Mouse (Mus musculus) brain, adult 2 months (tissue): Measurements from ENCODE around the gene Hoxa13.

Experiments
- DNase-seq: peaks from one replicate; pipeline ENCODE4 v3.0.0; 2011; ENCODE audit warnings: low read depth, low spot score

The Hoxa13 gene

DNA sequence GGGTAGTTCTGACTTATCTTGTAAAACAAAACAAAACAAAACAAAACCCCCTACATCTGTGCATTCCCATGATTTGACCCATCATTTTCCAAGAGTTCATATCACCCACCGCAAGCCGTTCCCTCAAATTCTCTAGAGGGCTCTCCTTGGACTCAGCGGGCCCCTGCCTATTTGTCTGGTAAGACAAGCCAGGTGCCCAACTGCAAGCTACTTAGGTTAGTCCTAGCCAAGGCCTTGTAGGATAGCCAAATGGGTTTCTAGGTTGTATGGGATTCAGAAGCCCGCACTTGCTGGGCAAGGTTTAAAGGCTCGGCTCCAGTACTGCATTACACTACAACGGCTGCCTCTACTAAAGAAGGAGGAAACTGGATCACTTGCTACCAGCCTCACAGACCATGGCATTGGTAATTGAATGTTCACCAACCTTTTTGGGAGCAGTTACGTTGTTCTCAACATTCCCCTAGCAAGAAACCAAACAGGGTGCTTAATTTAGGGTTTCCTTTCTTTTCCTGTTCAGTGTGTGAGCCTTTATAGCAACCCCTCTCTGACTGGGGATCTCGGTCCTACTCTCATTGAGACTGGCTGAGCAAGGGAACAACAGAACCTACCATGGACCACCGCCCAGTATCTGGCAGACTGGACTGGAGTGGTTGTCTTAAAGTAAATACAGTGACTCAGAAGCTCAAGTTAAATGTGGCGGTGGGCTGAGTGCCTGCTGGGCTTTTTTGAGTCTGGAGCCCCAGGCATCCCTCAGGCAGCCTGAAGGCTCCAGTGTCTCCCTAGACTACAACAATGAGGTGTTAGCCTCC is 23.1 kb downstream of the Hoxa13 start:
- DNase-seq = no peak

DNA sequence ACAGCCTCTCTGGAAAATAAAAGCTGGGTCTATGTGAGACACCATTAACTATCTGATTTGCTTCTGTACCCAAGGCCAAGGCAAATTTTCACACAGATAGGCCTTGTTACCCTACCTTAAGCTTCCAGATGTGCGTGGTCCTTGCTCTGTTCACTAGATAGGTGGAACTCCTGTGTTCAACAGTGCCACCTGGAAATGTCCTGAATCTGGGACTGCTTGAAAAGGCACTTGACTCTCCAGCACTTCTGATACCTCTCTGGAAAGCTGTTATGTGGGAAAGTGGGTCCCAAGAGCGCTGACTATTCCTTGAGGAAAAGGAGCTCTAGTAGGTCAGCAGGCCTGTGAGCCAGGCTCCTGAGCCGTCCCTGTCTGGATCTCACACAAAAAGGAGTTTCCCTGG is 23.9 kb downstream of the Hoxa13 start:
- DNase-seq = no peak

DNA sequence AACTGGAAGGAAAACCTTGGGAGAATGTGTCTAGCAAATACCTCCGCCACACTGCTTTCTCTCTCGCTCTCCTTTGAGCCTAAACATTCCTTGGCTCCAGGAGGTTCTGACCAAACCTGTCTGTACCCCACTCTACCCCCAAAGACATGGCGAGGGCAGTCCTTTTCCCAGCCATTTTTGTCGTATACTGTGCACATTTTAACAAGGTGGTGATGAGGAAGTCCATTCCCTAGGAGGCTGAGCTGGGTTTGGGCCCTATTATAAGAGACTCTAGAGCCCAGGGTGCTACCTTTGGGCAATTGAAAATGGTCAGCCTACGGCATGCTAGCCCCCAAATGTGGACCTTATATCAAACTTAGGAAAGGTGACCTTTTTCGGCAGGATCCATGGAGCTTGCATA is 24.8 kb downstream of the Hoxa13 start:
- DNase-seq = no peak

DNA sequence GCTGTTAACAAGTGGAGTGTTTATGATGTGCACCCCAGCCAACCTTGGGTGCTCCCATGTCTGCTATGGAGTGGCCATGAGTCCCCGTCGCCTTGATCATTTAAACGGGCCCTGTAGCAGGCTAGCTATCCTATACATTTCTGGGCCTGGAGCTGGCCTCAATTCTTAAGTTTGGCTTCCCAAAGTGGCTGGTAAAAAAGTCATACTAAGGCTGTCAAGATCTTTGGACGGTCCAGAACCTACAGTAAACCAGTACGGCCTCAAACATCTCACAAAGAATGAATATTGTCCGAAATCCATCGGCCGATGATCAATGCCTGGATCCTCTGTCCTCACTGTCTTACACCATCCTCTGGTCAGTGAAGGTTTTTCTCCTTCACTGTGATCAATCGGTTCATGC is 25.4 kb downstream of the Hoxa13 start:
- no peak for DNase-seq

DNA sequence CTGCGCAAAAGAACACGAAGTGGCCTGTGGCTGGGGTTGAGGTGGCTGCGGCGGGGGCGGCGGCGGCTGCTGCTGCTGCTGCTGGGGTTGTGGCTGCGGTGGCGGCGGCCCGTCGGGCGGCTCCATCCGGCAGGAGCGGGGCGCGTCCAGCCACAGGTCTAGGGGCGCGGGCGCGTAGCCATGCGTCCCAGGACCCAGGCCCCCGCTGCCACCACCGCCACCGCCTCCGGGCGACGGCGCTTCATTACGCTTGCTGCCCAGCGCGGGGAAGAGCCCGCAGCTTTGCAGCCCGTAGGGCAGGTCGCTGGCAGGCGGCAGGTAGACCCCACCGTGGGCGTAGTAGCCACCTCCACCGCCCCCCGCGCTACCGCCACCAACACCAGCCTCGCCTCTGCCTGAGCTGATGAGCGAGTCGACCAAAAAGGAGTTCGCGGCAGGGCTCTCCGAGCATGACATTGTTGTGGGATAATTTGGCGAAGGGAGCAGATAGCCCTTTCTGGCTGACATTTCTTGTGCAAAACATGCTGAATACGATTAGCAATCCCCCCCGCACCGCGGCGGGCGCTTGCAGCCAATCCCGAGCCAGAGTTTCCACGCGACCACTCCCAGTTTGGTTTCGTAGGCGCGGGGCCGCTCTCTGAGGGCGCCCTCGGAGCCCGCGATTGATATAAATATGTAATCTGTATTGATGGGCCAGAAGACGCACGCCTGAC is 26.1 kb downstream of the Hoxa13 start:
- no peak for DNase-seq

DNA sequence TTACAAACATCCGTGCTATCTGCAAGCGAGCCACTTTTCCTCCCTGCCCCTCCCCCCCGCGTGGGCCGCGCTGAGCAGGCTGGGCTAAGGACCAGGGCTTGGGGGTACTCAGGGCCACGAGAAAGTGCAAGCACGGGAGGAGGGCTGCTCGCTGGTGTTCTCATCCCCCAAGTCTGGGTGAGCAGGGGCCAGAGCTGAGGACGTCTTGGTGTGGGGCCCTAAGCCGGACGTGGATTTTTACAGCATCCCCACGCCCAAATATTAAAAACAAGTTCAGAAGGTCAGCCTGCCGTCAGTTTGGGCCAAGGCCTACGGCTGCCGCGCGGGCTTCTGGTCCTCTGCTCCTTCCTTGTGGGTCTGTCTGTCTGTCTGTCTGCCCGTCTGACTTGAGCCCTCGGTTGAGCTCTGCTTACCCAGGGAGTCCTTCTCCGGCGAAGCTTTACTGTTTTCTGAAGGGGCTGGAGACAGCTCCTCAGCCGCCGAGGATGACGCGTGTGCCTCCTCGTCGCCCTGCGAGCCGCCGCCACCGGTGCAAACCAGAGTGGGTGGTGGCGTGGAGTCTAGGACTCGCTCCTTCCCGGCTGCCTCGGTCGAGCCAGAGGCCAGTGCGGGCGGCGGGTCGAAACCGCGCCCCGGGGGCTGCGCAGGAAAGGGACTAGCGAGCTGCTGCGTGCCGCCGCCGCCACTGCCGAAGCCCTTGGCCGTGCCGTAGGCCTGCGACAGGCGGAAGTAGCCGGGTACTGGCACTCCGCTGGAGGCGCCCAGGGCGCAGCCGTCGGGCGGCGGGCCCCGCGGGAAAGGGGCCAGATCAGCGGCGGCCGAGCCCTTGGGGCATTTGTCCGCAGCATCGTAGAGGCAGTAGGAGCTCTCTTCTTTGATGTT is 26.9 kb downstream of the Hoxa13 start:
- DNase-seq = no peak

DNA sequence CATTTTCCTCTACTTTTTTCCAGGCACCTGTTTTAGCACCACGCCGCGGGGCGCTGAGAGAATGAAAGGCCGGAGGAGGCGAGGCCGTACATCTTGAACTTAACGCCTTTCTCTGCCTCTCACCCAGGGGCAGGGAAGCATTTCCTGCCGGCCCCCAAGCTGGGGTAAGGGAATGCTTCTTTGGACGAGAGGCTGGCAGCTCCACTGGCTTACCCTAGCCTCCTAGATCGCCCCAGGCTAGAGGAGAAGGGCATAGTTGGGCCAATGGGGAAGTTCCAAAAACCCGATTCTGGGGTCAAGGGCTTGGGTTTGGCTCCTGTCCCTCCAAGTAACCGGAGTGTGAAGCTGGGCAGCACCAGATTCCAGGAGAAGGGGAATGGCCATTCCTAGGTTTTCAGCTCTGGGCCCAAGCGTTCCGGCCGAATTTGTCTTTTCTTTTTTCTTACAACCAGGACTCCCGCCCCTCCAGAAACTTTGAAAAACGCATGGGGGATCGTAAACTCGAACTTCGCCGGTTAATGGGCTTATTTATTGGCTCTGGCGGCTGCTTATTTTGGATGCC is 27.6 kb downstream of the Hoxa13 start:
- no peak for DNase-seq

DNA sequence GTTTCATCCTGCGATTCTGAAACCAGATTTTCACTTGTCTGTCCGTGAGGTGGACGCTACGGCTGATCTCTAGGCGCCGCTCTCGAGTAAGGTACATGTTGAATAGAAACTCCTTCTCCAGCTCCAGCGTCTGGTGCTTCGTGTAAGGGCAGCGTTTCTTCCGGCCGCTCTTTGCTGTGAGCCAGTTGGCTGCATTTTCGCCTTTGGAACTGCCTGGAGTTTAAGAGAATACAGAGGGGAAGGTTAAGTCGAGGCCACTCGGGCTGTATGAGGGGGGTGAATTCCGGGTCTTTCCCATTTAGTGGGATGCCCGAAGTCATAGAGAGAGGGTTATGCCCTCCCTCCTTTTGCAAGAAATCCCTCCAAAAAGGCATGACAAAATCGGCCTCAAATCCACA is 28.1 kb downstream of the Hoxa13 start:
- DNase-seq = no peak

DNA sequence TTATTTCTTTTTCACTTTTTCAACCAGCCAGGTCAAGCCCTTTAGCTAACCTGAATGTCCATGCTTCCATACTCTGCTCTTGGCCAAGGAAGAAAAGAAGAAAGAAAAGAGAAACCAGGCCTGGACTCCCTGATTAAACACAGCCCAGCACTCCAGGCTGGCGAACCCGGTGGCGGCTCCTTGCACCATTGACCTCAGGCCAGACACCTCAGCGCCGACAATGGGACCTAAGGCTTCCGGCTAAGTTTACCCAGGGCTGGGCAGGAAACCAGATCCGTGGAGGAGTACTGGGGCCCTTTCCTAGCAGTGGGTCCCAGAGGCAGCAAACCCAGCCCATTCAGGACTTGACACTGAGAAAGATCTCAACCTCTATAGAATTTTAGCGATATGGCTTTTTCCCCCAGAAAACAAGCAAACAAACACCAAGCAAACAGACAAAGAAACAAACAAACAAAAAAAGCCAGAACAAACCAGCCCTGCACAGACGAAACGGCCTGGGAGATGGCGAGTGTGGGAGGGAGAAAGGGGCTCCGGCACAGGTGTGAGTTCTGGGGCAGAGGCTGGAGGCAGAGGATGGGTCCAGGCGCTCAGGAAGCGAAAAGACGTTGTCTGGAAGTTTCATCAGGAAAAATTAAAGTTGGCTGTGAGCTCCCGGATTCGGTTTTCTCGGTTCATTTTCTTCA is 28.7 kb downstream of the Hoxa13 start:
- DNase-seq = no peak

DNA sequence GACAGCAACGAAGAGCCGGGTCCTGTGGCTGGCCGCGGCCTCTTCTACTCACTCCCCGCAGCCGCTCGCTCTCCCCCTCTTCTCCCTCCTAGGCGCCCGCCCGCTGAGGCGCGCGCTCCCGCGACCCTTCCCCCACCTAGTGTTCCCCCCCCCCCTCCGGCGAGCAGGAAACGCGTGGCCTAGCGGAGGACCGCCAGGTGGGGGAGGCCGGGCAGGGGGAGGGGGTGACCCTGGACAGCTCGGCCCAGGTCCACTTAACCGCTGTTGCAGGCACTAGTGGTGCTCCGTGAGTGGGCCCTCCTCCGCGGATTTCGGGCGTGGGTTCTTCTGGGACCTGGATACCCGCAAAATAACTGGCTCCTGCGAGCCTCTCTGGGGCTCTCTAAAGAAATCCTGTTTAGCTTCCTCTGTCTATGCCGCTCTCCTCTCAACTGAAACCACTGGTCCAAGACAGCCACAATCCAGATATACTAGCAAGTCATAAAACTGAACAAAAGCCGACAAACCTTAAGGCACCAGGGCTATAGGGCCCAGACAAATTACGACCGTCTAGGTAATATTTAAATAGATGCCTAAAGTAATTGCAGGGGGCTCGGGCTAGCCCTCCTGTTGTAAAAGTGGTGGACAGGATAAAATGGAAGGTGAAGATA is 30.0 kb downstream of the Hoxa13 start, which contains the start of gene Hoxa9:
Gene Hoxa9 (minus strand): TSS at position 574 of the 650 bp plus-strand sequence.
- no peak for DNase-seq

DNA sequence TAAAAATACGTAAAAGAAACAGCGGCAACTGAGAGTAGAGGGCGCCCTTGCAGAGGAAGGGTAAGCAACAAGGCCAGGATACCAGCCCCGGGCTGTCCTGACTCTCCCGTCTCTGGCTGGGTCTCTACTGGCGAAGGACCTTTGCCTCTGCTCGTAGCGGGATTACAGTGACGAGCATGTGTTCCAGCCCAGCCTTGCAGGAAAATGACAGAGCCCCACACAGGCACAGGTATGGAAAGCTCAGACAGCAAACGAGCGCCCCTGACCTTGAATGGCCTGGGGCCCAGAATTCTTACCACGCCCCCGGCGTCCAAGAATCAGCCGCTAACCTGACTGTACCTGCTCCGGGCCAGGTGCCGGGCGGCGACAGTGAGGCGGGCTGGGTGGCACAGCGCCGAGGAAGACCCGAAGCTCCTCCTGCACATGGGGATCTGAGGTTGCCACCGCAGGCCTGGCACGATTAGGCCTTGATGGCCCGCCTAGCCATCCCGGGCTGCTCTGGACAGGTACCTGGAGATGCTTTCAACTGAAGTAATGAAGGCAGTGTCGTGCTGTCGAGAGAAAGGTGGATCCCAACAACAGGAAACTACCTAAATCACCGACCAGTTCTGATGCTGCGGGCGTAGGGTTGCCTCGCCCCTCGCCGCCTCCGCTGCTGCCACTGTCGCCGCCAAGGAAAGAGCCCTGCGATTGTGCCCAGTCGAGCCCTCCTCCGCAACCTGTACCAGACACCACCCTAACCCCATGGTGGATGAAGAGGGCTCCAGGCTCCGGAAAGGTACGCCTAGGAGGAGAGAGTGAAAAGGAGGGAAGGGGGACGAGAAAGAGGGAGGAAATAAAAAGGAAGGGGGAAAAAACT is 30.9 kb downstream of the Hoxa13 start:
- DNase-seq = no peak

DNA sequence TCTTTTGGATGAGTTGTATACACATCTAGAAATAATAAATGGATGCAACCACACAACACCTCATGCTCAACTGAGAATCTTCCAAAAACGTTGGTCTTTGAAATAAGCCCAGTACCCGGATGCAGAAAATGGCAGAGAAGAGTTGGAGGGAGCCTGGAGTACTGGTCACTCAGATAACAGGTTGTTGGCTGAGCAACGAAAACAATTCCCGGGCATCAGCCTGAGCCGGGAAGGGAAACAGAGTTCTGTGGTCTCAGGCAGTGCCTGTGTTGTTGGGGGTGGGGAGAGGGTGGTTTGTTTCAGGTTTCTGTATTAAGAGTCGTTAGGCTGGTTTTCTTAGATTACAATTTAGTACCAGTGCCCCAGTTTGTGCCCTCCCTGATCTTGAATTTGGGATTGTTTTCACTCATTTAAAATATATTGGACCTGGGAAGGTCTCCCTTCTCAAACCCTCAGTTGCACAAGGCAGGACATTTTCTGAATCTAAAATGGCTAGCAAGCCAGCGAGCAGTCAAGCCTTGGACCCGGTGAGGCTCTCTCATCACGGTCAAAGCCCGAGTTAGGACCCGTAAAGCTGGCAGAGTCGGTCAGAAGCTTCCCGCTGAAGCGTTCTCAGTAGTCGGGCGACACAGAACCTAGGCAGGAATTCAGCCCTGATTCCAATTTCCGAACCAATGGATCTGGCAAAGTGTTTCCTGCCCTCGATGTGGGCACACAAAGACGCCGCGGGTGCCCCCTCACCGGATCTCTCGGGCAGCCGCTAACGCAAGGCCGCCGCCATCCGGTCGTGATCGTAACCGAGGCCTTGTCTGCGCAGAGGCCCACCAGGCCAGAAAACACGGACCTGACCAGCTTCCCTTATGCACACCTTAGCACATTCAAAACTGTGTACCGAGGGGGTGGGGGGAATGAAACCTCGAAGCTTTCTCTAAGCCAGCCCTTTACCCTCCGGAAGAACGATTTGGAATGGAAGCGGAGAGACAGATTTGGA is 31.9 kb downstream of the Hoxa13 start:
- DNase-seq = no peak

DNA sequence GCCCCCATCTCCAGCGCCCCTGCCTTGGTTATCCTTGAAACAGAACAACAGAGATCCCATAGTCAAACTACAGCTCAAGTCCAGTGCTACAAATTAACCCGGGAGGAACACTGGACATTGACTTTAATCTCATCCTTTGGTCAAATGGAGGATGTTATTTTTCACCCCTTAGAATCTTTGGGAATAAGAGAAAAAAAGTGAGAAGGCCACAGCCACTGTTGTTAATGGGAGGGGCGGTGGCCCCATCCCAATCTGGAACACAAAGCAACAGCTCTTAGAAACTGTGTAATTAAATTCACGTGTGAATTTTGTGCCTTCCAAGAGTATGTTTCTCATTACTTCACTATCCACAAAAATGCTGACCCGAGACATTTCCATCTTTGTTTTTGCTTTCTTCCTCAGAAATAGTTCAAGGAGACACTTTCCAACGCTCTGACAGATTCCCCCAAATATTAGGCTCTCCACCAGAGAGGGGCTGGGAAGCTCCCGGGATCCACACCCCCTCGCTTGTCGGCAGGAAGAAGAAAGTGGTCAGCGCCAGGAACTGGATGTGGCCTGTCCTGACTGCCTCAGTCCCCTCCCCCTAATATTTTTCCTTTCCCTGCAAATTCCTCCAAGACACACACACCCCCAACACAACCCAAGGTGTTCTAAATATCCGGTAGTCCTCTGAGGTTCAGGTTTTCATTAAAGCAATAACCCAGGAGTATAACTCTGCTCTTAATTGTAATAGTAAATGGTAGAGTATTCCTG is 33.0 kb downstream of the Hoxa13 start:
- no peak for DNase-seq

DNA sequence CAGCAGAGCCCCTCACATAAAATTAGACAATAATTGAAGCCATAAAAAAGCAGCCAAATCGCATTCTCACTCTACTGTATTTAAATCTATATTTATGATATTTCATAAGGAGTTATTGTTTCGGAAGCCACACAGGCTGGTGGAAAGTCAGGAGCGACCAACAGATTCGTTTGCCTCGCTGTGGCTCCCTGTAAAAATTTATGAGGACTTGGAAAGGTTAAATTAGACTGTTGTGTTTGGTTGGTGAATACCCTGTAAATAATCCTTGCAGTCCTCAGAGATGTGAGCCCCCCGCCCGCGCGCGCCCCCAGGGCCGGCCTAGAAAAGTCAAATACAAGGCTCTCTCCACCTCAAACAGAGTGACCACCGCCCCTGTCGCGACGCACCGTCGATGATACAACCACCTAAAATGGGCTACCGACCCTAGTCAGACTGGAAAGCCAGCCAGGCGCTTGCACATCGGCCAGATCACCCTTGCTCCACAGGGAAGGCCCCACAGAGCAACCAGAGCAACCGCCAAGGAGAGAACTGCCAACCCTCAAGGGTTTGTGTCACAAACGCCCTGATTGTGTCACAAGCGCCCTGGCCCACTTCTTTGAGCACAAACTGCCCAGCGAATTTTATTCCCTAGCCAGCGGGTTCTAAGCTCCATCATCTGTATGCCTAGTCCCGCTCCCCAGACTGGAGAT is 34.0 kb downstream of the Hoxa13 start:
- DNase-seq = no peak

DNA sequence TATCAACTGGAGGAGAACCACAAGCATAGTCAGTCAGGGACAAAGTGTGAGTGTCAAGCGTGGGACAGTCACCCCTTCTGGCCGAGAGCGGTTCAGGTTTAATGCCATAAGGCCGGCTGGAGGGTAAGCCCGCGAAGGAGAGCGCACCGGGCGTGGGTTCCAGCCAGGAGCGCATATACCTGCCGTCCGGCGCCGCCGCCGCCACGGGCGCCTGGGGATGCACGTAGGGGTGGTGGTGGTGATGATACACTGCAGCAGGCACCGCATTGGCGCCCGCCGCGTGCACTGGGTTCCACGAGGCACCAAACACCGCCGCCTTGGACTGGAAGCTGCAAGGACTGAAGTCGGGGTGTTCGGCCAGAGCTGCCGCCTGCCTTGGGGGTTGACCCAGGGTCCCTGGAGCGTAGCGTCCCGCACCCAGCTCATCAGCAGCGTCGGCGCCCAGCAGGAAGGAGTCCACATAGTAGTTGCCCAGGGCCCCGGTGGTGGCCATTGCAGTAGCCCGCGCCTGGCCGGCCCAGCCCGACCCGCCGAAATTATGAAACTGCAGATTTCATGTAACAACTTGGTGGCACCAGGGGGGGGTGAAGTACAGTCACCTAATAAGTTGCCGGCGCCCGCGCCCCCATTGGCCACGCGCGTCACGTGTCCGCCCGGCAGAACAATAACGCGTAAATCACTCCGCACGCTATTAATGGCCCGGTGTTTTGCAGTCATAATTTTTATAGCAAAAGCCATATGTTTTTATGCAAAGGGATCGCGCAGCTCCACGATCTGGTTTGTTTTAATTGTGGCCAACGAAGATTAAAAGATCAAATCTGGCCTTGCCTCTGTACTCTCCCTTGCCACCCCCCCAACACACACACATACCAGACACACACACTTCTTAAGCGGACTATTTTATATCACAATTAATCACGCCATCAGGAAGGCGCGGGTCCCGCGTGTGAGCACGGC is 34.8 kb downstream of the Hoxa13 start:
- no peak for DNase-seq
